Mouse (Mus musculus): ENCODE results near the gene Cdadc1.
"Not testable (repeated sequence)": the region's sequence is repeated elsewhere in the genome, so short reads cannot be mapped to it uniquely, and the experiment has no call there.

Gene Cdadc1

DNA sequence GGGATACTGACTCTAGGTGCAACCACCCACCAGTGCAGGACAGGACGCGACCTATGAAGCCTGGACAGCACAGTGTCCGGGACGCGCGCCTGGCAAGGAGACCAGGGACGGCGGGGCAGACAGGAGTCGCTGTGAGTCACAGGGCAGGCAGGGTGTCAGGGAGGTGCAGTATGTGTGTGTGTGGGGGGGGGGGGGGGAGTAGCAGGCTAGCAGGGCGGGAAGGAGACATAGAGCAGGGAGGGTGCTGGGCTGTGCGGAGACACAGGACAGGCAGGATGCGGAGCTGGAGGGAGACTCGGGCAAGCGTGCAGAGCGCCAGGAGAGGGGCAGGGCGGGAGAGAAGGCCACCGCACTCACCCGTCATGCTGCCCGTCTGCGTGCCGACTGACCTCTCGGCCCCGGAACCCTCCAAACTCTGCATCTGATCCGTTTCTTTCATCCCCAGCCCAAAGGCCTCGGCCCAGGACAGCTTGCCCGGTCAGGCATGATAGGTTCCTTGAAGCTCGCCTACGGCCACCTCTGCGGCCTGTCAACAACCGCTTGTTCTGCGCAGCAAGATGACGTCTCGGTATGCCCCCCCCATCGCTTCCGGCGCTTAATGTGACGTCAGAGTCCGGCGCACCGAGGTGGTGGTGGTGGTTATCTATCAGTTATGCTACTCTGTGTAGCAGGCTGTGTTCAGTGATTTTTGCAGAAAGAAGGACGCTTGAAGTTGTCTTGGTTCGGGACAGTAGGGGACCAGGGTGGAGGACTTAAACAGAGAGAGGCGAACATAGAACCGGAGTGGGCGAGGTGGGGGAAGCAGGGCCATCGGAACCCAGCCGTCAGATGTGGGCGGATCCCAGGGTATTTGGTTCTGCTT is at the start of gene Cdadc1:
TSS of gene Cdadc1 (minus strand) at position 562 of the 862 bp plus-strand sequence.
- peak; percentile 93 for DNase-seq (ENCODE audit: low spot score)

- DNase-seq (ENCODE audit: low spot score) = peak; percentile 40
Measured at GRCm38 (mm10) chr14:59646826-59647697, 49.3 kb upstream of the Cdadc1 start.

DNA sequence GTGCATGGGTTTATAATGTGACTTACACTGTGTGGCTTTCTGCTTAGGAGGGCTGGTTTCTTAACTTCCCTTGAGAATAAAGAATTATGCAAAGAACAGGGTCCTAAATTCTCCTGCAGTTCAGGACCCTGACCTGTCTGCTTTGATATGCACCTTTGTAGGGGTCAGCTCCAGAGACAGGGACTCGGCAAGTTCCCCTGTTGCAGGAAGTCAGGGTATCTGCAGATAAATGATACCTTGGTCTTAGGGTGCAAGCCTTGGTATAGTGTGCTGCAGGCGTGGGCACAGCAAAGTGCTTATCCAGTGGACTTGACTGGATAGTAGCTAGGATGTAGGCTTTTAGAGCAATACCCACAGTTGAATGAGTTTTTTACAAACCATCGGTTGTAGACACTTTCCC is 47.1 kb upstream of the Cdadc1 start:
- no peak for DNase-seq (ENCODE audit: low spot score)

DNA sequence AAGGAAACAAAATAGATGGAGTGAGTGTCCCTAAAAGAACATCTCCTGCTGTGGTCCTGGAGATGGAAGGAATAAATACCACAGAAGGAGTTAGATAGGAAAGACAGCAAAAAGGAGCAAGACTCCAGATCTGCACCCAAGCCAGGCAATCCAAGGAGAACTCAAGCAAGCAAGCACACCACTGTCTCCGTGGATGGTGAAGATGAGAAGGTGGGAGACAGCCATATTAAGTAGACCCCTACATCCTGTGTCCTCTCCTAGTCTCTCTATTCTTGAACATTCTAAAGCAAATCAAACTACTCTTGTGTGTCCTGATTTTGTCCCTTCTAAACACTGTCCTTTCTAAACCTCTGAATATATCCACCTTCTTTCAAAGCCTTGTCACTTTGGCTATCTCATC is 46.4 kb upstream of the Cdadc1 start:
- DNase-seq (ENCODE audit: low spot score) = no peak

DNA sequence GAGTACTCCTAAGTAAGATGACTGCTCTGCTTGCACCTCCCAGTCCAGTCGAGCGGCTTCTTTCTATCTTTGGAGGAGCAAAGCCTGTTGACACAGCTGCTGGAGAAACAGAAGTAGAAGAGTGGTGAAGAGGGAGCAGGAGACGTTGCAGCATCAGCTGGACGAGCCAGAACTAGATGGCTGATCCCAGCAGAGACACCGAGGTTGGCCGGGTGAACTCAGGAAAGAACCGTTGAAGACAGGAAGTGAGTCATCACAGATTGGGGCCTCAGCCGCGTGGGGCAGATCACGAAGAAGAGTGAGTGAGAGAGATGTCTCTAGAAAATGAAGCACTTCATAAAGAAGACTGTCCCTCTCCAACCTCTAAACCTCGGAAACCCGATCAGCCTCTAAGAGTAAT is 45.8 kb upstream of the Cdadc1 start:
- DNase-seq (ENCODE audit: low spot score) = no peak

- no peak for DNase-seq (ENCODE audit: low spot score)
Measured at GRCm38 (mm10) chr14:59641856-59642255, 44.1 kb upstream of the Cdadc1 start.

DNA sequence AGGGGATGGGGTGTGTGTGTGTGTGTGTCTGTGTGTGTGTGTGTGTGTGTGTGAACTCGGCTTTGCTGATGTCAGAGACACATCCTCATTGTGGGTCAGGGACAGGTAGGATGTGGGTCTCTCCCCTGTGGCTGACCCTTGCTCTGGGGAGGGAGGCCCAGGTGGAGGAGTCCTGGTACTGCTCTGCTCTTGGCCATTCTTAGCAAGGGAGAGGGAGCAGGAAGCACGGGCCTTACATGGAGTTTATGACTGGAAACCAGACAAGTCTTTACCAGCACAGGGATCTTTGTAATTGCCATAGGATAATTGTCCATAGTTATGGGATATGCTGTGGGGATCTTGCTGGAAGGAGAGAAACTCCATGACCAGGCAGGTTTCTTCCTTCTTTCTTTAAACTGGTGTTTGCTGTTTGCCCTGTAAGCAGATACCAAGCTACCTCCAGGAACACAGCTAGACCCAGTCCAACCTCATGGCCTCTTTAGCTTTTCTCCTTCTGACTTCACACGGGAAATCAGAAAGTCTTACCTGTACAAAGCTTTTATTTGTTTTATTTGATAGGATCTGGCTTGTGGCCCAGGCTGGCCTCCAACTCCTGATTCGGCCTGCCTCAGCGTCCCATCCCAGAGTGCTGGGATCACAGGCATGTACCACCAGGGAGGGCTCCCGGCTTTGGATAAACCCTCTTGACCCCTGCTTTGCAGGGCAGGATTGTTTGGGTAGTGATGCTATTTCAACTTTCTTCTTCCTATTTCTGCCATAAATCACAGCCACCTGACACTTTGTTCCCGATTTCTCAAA is 41.3 kb upstream of the Cdadc1 start:
- no peak for DNase-seq (ENCODE audit: low spot score)

DNA sequence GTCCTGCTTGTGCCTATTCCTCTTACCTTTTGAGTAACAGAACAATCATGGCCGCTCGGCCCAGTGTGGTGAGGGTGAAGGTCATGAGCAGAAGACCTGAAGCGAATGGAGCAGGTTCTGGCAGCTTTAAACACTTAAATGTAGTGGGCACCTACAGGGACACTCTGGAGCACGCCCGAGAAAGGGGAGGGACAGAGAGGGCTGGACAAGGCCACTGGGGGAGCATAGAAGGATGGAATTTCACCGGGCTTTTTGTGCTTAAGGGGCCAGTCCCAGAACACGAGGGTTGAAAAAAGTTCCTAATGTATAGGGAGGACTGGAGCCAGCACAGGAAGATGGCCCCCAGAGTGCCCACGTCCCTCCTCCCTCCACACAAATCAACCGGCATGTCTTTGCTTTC is 36.2 kb upstream of the Cdadc1 start:
- DNase-seq (ENCODE audit: low spot score) = no peak

DNA sequence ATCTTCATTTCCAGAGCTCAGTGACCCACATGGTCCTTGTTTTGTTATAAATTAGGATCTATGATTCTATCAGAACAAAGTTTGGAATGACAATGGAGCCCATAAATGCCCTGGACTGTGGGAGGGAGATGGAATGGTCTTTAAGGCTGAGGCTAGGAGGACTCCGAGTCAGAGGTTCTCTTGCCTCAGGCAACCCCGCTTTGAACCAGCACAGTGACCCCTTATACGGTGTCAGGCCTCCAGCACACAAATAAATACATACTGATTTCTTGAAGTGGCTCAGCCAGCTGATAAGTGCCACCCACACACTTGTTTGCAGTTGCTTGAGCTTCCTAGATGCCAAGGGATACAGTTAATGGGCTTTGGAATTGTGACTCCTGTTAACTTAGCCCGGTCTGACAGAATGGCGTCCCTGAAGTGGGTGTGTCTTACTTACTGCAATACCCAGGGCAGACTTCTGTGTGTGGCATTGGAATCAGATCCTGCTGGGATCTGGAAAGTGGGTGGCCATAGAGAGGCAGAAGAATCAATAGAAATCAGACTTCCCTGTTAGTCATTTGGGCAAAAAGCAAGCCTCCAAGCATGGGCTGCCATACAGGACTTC is 35.6 kb upstream of the Cdadc1 start:
- no peak for DNase-seq (ENCODE audit: low spot score)

GRCm38 (mm10) chr14:59632067-59632466 is 34.3 kb upstream of the Cdadc1 start:
- no peak for DNase-seq (ENCODE audit: low spot score)

GRCm38 (mm10) chr14:59630096-59630495 is 32.3 kb upstream of the Cdadc1 start:
- DNase-seq (ENCODE audit: low spot score) = no peak

DNA sequence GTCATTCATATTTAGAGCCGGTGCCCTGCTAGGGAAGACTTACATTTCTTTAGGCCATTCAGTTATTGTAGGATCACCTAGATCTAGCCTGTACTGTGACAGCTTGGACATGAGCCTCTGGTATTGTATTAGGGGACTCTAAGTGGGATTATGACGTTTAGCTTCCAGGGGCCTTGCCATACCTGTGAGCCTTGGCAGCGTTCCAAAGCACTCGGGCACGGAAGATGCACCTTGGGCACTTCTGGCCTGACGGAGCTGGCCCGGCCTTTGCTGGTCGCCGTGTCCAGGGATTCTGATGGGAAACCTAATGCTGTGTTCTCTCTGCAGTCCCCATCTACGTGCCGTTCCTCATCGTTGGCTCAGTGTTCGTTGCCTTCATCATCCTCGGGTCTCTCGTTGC is 31.5 kb upstream of the Cdadc1 start:
- DNase-seq (ENCODE audit: low spot score) = no peak

- no peak for DNase-seq (ENCODE audit: low spot score)
Measured at GRCm38 (mm10) chr14:59627823-59628222, 30.1 kb upstream of the Cdadc1 start.

- DNase-seq (ENCODE audit: low spot score) = no peak
Measured at GRCm38 (mm10) chr14:59627142-59627680, 29.5 kb upstream of the Cdadc1 start.

- DNase-seq (ENCODE audit: low spot score) = peak; percentile 19
Measured at GRCm38 (mm10) chr14:59626711-59627110, 29.0 kb upstream of the Cdadc1 start.

- DNase-seq (ENCODE audit: low spot score) = peak; percentile 51
Measured at GRCm38 (mm10) chr14:59625806-59626364, 28.1 kb upstream of the Cdadc1 start.

DNA sequence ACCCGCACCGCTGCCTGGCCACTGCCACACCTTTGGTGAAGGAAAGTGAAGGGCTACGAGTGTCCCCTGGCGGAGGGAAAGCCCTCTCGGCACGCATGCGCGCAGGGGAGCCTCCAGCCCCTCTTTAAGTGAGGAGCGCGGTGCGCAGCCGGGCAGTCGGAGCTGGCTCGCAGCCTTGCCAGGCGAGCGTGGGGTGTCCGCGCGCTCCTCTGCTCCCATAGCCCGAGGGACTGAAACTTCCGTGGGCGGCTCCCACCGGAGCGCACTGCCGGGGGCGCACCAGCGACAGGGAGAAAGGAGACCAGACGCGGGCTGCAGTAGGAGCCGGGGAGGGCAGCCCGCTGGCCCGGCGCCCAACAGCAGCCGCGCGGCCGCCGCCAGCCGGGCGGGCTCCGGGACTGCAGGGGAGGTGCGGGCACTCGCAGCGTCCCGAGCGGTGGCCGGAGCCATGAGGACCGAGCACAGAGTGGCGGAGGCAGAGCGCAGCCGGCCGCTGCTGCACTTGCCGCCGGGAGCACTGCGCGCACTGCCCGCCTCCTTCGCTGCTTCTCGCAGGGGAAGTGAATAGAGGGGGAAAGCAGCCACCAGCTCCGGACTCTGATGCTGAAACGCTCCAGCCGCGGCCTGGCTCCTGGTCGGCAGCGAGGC is 27.5 kb upstream of the Cdadc1 start, which contains the start of gene Shisa2:
TSS of gene Shisa2 (plus strand) at position 151 of the 648 bp plus-strand sequence.
- peak; percentile 87 for DNase-seq (ENCODE audit: low spot score)

DNA sequence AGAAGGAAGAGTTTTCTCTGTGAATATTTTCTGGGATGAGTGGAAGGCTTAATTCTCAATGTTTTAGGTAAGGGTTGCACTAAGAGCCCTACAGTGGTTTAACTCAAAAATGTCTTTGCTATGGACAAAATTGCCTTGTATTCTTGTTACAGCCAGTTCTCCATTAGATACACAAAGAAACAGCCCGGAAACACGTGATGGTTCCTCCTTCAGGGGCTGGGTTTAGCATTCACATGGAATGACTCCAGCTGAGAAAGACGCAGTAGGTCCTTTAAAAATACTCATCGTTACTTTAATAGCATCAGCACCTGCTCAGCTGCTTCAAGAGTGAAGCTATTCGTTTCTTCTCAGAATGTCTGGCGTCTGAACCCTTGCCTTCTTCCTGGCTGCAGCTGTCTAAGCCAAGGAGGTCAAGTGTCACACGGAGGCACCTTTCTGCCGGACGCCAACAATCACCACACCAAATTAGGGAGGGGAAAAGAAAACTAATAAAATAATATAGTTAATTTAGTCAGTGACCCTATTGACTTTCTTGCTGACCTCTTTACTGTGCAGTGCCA is 26.6 kb upstream of the Cdadc1 start:
- DNase-seq (ENCODE audit: low spot score) = no peak

- DNase-seq (ENCODE audit: low spot score) = no peak
Measured at GRCm38 (mm10) chr14:59616802-59617201, 19.0 kb upstream of the Cdadc1 start.

DNA sequence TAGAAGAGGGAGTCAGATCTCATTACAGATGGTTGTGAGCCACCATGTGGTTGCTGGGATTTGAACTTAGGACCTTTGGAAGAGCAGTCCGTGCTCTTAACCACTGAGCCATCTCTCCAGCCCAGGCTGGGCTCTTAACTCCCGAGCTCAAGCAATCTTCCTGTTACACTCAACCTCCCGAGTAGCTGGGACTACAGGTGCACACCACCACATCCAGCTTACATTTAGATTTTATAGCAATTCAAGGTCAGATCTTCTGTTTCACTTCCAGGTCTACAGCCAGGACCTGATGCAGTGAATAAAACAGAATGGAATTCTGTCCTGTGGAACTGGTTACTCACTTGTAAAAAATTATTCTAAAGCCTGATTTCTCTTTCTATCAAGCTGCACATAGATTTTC is 16.4 kb upstream of the Cdadc1 start:
- not testable (repeated sequence) for DNase-seq (ENCODE audit: low spot score)

Measured in ovary, postnatal 36 days (tissue).